Mouse (Mus musculus): ENCODE results near the gene Rdh5. TPM values are rescaled to one million over a fixed set of nuclear protein-coding genes. Genes with fewer than 3 reads are reported as not detected.
A peak's percentile ranks its signal among the peaks of the same experiment; 100 is the strongest.

The Rdh5 gene
- total and polyA plus RNA-seq, 2 experiments from 2014 or later: 21.0 to 24.8 TPM

DNA sequence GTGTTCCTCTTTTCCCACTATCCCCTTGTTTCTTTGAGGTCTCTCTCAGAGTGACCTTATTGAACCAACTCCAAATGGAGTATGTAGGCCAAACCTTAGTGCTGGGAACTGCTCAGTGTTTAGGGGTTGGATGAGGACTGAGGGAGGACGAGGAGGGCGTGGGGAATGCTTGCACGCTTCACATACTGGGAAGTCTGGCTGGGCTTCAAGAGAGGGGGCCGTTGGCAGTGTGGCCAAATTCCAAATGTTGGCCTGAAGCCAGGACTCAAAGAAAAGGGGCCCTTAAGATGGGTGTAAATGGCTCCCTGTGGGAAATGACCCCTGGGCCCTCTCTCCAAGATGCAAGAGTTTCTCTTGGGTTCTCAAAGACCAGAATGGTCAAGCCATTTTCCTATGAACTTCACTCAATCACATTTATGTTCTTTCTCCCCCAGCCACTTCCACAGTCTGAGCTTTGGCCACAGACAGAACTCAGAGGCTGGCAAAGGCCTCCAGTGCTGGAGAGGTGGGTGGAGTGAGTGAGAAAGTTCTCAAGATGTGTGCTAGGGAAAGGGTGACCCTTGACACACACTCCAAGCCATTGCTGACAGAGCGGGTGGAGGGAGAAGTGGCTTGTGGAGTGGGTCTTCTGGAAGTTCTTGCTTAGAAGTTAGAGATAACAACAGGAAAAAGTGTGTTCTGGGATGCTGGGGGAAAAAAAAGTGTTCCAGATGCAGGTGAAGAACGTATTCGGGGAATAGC lies 7.1 kb upstream of the Rdh5 start:
- no peak overlapping the region for H3K4me3 ChIP-seq (ENCODE audit: low read length)
- peak; percentile 37; the same call in 1 of the 2 replicates for ATAC-seq
- no peaks in the 10 kb centered on the region for H3K9me3 ChIP-seq (ENCODE audit: low read length)
- H3K27ac ChIP-seq: no peak overlapping the region
- no peak overlapping the region for H3K4me2 ChIP-seq (ENCODE audit: low read depth, low read length)
- DNase-seq (ENCODE audit: low spot score): peak; percentile 46
- H3K27me3 ChIP-seq (ENCODE audit: insufficient read depth, low read length): no peaks in the 10 kb centered on the region
- H3K36me3 ChIP-seq (ENCODE audit: insufficient read depth, low read length): no peaks in the 10 kb centered on the region
- 0 out of 2 replicates have a peak, but pooled peaks cover 4% of the 10 kb centered on the region for H3K4me1 ChIP-seq (ENCODE audit: insufficient read depth, low read length)
- TF ChIP-seq CTCF (IDR thresholded peaks at IDR 0.05; ENCODE audit: low read depth): no peak
- WGBS: 46% methylated on average over 7 of the region's 7 CpGs
- no peak overlapping the region for H3K9ac ChIP-seq (replicated peaks; ENCODE audit: low read length)

DNA sequence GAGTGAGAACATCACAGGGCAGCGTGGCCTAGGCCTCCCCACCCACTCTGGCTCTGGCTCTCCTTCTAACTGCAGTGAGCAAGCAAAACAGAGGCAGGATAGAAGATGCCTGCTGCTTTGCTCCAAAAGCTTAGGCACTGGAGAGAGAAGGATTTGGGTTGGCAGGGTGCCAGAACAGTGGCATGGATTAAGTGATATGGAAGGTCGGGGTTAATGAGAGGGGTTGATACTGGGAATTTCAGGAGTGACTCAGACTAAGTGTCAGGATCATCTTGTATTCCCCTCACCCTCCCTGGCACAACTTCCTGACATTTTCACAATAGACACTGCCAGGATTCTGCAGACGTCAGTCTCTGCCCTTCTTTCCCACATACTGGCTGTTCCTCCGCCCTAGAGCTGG lies 5.7 kb upstream of the Rdh5 start:
- H3K27me3 ChIP-seq (ENCODE audit: insufficient read depth, low read length): no peaks in the 10 kb centered on the region
- H3K4me2 ChIP-seq (ENCODE audit: low read depth, low read length): no peak overlapping the region
- no peak for TF ChIP-seq CTCF (IDR thresholded peaks at IDR 0.05; ENCODE audit: low read depth)
- WGBS: 16% methylated on average over 4 of the region's 4 CpGs
- no peaks in the 10 kb centered on the region for H3K9me3 ChIP-seq (ENCODE audit: low read length)
- DNase-seq (ENCODE audit: low spot score) (peak; percentile 50), ATAC-seq (no peak)
- H3K9ac ChIP-seq (replicated peaks; ENCODE audit: low read length): no peak overlapping the region
- H3K36me3 ChIP-seq (ENCODE audit: insufficient read depth, low read length): no peaks in the 10 kb centered on the region
- H3K27ac ChIP-seq: peak overlapping the region; percentile 21; the same call in 1 of the 2 replicates
- no peak overlapping the region for H3K4me3 ChIP-seq (ENCODE audit: low read length)
- peaks cover 11% of the 10 kb centered on the region for H3K4me1 ChIP-seq (ENCODE audit: insufficient read depth, low read length)

DNA sequence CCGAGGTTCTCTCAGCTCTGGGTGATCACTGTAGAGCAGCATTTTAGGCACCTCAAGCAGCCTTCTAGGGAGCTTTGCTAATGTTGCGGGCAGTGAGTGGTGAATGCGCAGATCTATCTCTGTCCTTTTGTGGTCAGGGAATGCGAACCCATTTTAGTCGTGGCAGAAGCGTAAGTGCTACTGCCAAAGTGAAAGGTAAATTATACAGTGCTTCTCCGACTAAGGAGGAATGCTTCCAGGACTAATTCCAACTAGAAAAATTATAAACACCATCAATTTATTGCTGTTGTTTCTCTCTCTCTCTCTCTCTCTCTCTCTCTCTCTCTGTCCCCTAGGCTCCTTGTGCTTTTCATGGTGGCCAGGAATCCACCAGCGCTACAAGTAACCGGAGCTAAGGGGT lies 1.2 kb upstream of the Rdh5 start, which contains the start of gene Bloc1s1:
TSS of gene Bloc1s1 (minus strand) at position 101 of the 400 bp plus-strand sequence.
- Histone ChIP-seq H3K4me1 (ENCODE audit: insufficient read depth, low read length) (peaks cover 23% of the 10 kb centered on the region), H3K27me3 (ENCODE audit: insufficient read depth, low read length) (no peaks in the 10 kb centered on the region), H3K9me3 (ENCODE audit: low read length) (no peaks in the 10 kb centered on the region), H3K9ac (replicated peaks; ENCODE audit: low read length) (peak within 1 kb of the TSS; percentile 72), H3K36me3 (ENCODE audit: insufficient read depth, low read length) (no peaks in the 10 kb centered on the region), H3K4me2 (ENCODE audit: low read depth, low read length) (peak within 1 kb of the TSS; percentile 72), H3K4me3 (ENCODE audit: low read length) (peak within 1 kb of the TSS; percentile 65), H3K27ac (peak within 1 kb of the TSS; percentile 95)
- no peak for TF ChIP-seq CTCF (IDR thresholded peaks at IDR 0.05; ENCODE audit: low read depth)
- DNase-seq (ENCODE audit: low spot score) (no peak), ATAC-seq (no peak)
- 55% methylated on average over 9 of the region's 9 CpGs for WGBS

DNA sequence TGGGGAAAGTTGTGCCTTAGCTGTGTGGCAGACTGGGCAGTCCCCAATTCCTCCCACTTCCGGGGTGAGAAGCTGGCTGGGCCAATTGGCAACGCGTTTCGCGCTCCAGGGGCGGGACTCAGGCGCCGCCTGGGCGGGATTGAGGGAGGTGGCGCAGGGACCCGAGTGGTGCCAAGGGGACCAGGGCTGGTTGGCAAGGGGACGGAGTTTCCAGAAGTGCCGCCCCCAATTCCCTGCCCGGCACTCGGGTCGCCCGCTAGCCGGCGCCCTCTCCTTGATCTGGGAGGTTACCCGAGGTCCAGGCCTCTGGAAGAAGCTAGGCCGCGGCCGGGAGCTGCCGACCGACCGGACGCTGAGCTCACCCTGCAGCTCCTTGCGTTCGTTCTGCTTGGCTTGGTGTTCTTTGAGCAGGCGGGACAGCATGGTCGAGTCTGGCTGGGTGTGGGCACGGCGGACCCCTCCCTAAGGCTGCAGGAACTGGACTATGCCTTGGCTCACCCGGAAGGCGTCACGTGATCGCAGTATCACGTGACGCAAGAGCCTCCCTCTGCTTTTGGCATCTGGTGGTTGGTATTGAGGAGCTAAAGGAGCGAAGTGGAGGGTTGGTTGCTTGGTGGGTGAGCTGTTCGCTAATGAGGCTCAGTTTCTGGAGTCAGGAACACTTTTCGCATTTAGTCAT lies 464 bp upstream of the Rdh5 start:
- no peaks in the 10 kb centered on the region for H3K9me3 ChIP-seq (ENCODE audit: low read length)
- no peaks in the 10 kb centered on the region for H3K27me3 ChIP-seq (ENCODE audit: insufficient read depth, low read length)
- peak; percentile 94 for ATAC-seq
- H3K9ac ChIP-seq (replicated peaks; ENCODE audit: low read length): peak overlapping the region; percentile 72
- peak overlapping the region; percentile 95 for H3K27ac ChIP-seq
- DNase-seq (ENCODE audit: low spot score): peak; percentile 97
- H3K4me3 ChIP-seq (ENCODE audit: low read length): peak overlapping the region; percentile 65
- peaks cover 23% of the 10 kb centered on the region for H3K4me1 ChIP-seq (ENCODE audit: insufficient read depth, low read length)
- TF ChIP-seq CTCF (IDR thresholded peaks at IDR 0.05; ENCODE audit: low read depth): peak; percentile 68
- H3K36me3 ChIP-seq (ENCODE audit: insufficient read depth, low read length): no peaks in the 10 kb centered on the region
- peak overlapping the region; percentile 72 for H3K4me2 ChIP-seq (ENCODE audit: low read depth, low read length)
- WGBS: under 1% methylated on average over 42 of the region's 42 CpGs

DNA sequence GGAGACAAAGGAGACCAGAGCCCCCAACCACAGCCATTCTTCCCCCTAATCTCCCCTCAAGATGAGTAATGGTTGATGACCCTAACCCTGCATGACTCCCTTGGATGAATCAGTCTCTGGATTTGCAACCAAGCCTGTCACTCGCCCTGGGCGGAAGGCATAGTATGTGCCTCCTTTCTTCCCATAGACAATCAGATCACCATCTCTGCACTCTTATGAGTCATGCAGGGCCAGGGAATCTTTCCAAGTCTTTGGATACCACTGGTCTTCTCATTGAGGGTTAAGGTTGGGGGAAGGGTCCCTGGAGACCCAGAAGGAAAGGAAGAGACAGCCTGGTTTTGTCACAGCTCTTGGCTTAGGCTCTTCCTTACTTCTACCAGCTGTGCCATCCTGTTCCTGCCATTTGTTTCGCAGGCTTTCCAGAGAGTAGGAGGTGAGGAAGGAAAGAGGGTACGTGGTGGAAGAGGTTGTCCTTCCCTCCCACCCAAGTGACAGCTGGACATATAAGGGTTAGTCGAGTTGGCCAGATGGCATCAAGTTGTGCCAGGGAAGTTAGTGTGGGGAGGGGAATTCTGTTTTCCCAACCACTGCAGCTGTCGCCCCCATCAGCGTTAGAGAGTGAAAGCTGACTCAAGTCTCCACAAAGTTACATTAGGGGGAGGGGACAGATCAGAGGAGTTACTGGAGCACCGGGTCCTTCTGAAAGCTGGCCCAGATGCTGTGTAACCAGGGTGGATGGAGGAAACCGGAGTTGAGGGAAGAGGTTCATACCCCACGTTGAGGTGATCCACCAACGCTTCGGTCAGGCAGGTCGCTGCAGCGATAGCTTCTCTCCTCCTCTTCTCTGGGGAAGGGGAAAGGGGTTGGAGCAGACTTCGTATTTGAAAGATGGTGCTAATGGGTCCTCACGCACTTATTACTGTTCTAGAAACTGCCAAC lies 536 bp downstream of the Rdh5 start:
- Histone ChIP-seq H3K4me3 (ENCODE audit: low read length) (peak overlapping the region; percentile 65), H3K27ac (peak overlapping the region; percentile 95), H3K27me3 (ENCODE audit: insufficient read depth, low read length) (no peaks in the 10 kb centered on the region), H3K4me2 (ENCODE audit: low read depth, low read length) (peak overlapping the region; percentile 72), H3K4me1 (ENCODE audit: insufficient read depth, low read length) (peaks cover 23% of the 10 kb centered on the region), H3K9me3 (ENCODE audit: low read length) (no peaks in the 10 kb centered on the region), H3K36me3 (ENCODE audit: insufficient read depth, low read length) (no peaks in the 10 kb centered on the region), H3K9ac (replicated peaks; ENCODE audit: low read length) (no peak overlapping the region; the same call in 1 of the 2 replicates)
- 48% methylated on average over 16 of the region's 16 CpGs for WGBS
- TF ChIP-seq CTCF (IDR thresholded peaks at IDR 0.05; ENCODE audit: low read depth): no peak
- ATAC-seq: no peak
- DNase-seq (ENCODE audit: low spot score): peak; percentile 61

DNA sequence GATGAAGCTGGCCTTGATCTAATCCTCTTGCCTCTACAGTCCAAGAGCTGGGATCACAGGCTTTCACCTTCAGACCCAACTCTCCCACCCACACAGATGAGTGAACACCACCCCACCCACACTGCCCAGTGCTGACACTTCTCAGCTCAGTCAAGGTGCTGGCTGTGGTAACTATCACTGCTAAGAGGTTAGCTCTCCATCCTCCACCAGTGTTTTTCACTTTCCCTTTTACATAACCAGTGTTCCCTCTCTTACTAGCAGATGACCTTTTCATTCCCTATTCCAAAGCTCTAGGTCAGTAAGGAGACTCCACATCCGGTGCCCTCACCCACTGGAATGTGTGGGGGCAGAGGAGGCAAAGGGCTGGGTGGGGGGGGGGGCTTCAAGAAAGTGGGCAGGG lies 1.4 kb downstream of the Rdh5 start:
- Histone ChIP-seq H3K27ac (peak overlapping the region; percentile 95), H3K9me3 (ENCODE audit: low read length) (no peaks in the 10 kb centered on the region), H3K36me3 (ENCODE audit: insufficient read depth, low read length) (no peaks in the 10 kb centered on the region; the same call in 1 of the 2 replicates), H3K4me3 (ENCODE audit: low read length) (no peak overlapping the region), H3K27me3 (ENCODE audit: insufficient read depth, low read length) (no peaks in the 10 kb centered on the region), H3K4me1 (ENCODE audit: insufficient read depth, low read length) (peaks cover 23% of the 10 kb centered on the region), H3K4me2 (ENCODE audit: low read depth, low read length) (peak overlapping the region; percentile 72; the same call in 1 of the 2 replicates), H3K9ac (replicated peaks; ENCODE audit: low read length) (no peak overlapping the region)
- ATAC-seq (no peak), DNase-seq (ENCODE audit: low spot score) (no peak)
- WGBS: 29% methylated on average over 1 of the region's 1 CpGs
- no peak for TF ChIP-seq CTCF (IDR thresholded peaks at IDR 0.05; ENCODE audit: low read depth)
